Mouse (Mus musculus): Measurements from ENCODE around the gene Uggt2. TPM values are rescaled to one million over a fixed set of nuclear protein-coding genes. Genes with fewer than 3 reads are reported as not detected.
A peak's percentile ranks its signal among the peaks of the same experiment; 100 is the strongest.

Gene Uggt2
- polyA plus RNA-seq, 1 experiment from 2014 or later, result 5.9 TPM

DNA sequence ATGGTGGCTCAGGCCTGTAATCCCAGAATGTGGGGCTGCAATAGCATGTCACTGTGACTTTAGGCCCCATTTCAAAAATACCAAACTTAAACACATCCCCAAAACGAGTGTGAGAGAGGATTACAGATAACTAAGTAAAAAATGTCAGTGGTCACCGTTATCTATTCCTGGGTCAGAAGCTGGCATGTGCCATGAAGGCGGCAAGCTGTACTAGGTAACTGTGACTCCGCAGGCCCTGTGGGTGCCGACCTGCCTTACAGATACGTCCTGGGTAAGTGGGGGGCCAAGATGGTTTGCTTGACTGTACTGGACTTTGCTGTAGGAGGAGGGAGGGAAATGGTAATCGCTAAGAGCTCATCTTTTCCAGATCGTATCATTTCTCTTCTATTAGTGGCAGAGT lies 118.3 kb downstream of the Uggt2 start:
- no peak overlapping the region for H3K4me3 ChIP-seq (ENCODE audit: low read depth, low read length)
- no peak overlapping the region for H3K27ac ChIP-seq (ENCODE audit: low read length)
- peaks cover 22% of the 10 kb centered on the region for H3K36me3 ChIP-seq (ENCODE audit: insufficient read depth, low read length)
- TF ChIP-seq EP300 (IDR thresholded peaks at IDR 0.05) (no peak), CTCF (IDR thresholded peaks at IDR 0.05) (no peak)
- H3K4me1 ChIP-seq (ENCODE audit: insufficient read depth, low read depth, low read length), result no peaks in the 10 kb centered on the region; the same call in 1 of the 2 replicates
- H3K9ac ChIP-seq (replicated peaks; ENCODE audit: low read depth), result no peak overlapping the region
- no peak overlapping the region for H3K4me2 ChIP-seq (replicated peaks; ENCODE audit: low read depth, low read length)
- WGBS, result 82% methylated on average over 8 of the region's 8 CpGs
- H3K27me3 ChIP-seq (replicated peaks; ENCODE audit: insufficient read depth, low read length), result no peaks in the 10 kb centered on the region
- no peaks in the 10 kb centered on the region for H3K9me3 ChIP-seq (ENCODE audit: low read length)
- no peak for DNase-seq (ENCODE audit: low spot score)
- no peak for ATAC-seq

DNA sequence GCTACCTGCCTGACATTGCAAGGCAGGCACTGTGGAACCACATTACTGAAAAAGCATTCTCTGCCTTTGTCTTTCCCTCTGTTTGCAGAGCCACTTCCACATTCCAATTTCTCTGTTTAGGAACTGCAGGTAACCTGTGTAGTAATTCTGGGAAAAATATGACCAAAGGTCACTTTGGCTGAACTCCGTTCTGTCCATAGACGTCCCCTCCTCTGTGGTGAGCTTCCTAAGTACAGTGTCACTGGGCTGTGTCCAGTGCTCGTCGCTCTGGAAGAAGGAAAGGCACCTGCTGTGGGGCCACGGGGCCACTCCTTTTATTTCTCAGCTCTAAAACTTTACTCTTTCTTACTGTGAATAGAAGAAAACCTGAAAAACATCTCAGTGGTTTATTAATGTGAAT lies 118.9 kb downstream of the Uggt2 start:
- DNase-seq (ENCODE audit: low spot score) (no peak), ATAC-seq (no peak)
- Histone ChIP-seq H3K27ac (ENCODE audit: low read length) (peak overlapping the region; percentile 26; the same call in 1 of the 2 replicates), H3K9ac (replicated peaks; ENCODE audit: low read depth) (no peak overlapping the region), H3K4me3 (ENCODE audit: low read depth, low read length) (no peak overlapping the region), H3K9me3 (ENCODE audit: low read length) (no peaks in the 10 kb centered on the region), H3K4me1 (ENCODE audit: insufficient read depth, low read depth, low read length) (no peaks in the 10 kb centered on the region; the same call in 1 of the 2 replicates), H3K4me2 (replicated peaks; ENCODE audit: low read depth, low read length) (no peak overlapping the region), H3K27me3 (replicated peaks; ENCODE audit: insufficient read depth, low read length) (no peaks in the 10 kb centered on the region), H3K36me3 (ENCODE audit: insufficient read depth, low read length) (peaks cover 25% of the 10 kb centered on the region)
- TF ChIP-seq EP300 (IDR thresholded peaks at IDR 0.05) (no peak), CTCF (IDR thresholded peaks at IDR 0.05) (no peak)
- 74% methylated on average over 5 of the region's 5 CpGs for WGBS

DNA sequence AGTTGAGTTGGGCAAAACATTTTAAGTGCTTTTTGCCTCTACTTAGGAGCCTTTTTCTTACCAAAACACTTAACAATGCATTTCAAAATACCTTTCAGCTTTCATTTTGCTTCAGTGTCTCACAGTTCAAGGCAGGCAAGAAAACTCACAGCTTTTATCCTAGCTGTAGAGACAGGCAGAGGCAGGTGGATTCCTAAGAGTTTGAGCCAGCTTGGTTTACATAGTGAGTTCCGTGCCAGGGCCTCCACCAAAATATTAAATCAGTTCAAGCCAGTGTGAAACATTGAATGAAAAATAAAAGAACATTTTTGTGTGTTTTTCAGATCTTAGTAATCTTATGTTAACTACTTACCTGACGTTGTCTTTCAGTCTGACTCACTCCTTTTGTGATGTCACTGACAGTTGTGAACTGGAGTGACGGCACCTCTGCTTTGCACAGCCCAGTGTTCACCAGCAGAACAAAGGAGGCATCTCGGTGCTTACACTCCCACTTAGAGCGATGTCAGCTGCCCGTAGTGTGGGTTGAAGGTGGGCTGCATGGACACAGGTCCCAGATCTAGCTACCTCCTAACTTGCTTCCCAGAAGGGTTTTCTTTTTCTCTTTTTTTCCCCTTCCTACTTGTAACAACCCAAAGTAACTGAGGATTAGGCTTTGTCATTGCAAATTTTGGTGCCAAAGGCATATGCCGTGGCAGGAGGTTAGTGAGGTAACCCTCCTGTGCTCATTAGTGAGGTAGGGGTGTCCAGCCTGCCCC lies 119.5 kb downstream of the Uggt2 start:
- Histone ChIP-seq H3K27me3 (replicated peaks; ENCODE audit: insufficient read depth, low read length) (no peaks in the 10 kb centered on the region), H3K4me1 (ENCODE audit: insufficient read depth, low read depth, low read length) (no peaks in the 10 kb centered on the region; the same call in 1 of the 2 replicates), H3K9me3 (ENCODE audit: low read length) (no peaks in the 10 kb centered on the region), H3K4me2 (replicated peaks; ENCODE audit: low read depth, low read length) (no peak overlapping the region), H3K4me3 (ENCODE audit: low read depth, low read length) (no peak overlapping the region), H3K27ac (ENCODE audit: low read length) (peak overlapping the region; percentile 26; the same call in 1 of the 2 replicates), H3K36me3 (ENCODE audit: insufficient read depth, low read length) (peaks cover 27% of the 10 kb centered on the region), H3K9ac (replicated peaks; ENCODE audit: low read depth) (no peak overlapping the region)
- DNase-seq (ENCODE audit: low spot score), result peak; percentile 13
- no peak for ATAC-seq
- no peak for TF ChIP-seq EP300 (IDR thresholded peaks at IDR 0.05)
- no peak for TF ChIP-seq CTCF (IDR thresholded peaks at IDR 0.05)
- WGBS, result 80% methylated on average over 7 of the region's 7 CpGs

DNA sequence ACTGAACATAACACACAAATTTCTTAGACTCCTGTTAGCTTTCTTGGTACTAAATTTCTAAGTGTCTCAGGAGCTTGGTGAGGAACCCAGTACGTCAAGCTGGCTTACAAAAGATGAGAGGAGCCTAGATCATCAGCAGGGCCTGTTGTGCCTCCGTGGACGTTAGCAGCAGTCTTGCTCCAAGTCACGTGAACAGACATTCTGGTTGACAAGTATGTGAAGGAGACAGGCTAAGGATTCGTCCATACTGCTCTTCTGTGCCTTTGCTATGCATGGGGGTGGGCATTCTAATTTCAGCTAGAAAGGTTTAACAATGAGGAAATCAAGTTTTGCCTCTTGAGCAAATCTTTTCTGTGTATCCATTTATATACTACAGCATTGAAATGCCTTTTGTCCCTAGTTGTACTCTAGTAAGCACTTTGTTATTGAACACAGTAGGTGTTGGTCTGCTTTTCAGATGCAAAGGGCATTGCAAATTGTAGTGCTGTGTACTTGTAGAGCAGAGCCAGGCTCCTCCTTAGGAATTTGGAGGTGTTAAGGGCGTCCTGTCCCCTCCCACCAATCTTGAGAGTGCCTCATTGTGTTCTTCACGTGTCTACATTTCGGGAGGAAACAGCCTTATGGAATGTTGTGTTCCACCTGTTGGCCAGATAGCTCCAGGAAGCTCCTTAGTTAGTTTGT lies 122.0 kb downstream of the Uggt2 start:
- 72% methylated on average over 8 of the region's 8 CpGs for whole genome bisulfite sequencing
- Histone ChIP-seq H3K27me3 (replicated peaks; ENCODE audit: insufficient read depth, low read length) (no peaks in the 10 kb centered on the region), H3K27ac (ENCODE audit: low read length) (no peak overlapping the region), H3K4me1 (ENCODE audit: insufficient read depth, low read depth, low read length) (no peaks in the 10 kb centered on the region), H3K4me2 (replicated peaks; ENCODE audit: low read depth, low read length) (no peak overlapping the region), H3K4me3 (ENCODE audit: low read depth, low read length) (no peak overlapping the region), H3K36me3 (ENCODE audit: insufficient read depth, low read length) (peaks cover 41% of the 10 kb centered on the region), H3K9me3 (ENCODE audit: low read length) (no peaks in the 10 kb centered on the region), H3K9ac (replicated peaks; ENCODE audit: low read depth) (no peak overlapping the region)
- DNase-seq (ENCODE audit: low spot score) (no peak), ATAC-seq (no peak)
- TF ChIP-seq CTCF (IDR thresholded peaks at IDR 0.05) (no peak), EP300 (IDR thresholded peaks at IDR 0.05) (no peak)

DNA sequence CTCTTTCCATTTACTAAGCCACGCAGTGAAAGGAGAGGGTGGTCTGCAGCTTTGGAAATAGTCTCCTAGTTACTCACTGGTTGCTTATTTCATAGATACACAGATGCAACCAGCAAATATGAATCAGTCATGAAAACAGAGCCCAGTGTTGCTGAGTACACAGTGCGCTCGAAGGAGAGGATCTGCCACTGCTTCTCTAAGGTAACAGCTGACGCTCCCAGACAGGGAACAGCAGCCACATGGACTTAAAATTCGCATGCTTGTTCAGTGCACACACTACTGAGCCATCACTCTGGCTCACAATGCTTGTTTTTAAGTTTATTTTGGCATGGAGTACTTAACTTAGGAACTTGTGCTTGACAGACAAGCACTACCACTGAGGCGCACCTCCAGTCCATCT lies 127.0 kb downstream of the Uggt2 start:
- WGBS, result 93% methylated on average over 6 of the region's 6 CpGs
- Histone ChIP-seq H3K4me1 (ENCODE audit: insufficient read depth, low read depth, low read length) (no peaks in the 10 kb centered on the region), H3K27me3 (replicated peaks; ENCODE audit: insufficient read depth, low read length) (no peaks in the 10 kb centered on the region), H3K9me3 (ENCODE audit: low read length) (no peaks in the 10 kb centered on the region), H3K27ac (ENCODE audit: low read length) (no peak overlapping the region), H3K4me2 (replicated peaks; ENCODE audit: low read depth, low read length) (no peak overlapping the region), H3K9ac (replicated peaks; ENCODE audit: low read depth) (no peak overlapping the region), H3K36me3 (ENCODE audit: insufficient read depth, low read length) (peaks cover 30% of the 10 kb centered on the region; the same call in 1 of the 2 replicates), H3K4me3 (ENCODE audit: low read depth, low read length) (no peak overlapping the region)
- DNase-seq (ENCODE audit: low spot score) (no peak), ATAC-seq (no peak)
- TF ChIP-seq EP300 (IDR thresholded peaks at IDR 0.05), result no peak
- no peak for TF ChIP-seq CTCF (IDR thresholded peaks at IDR 0.05)

DNA sequence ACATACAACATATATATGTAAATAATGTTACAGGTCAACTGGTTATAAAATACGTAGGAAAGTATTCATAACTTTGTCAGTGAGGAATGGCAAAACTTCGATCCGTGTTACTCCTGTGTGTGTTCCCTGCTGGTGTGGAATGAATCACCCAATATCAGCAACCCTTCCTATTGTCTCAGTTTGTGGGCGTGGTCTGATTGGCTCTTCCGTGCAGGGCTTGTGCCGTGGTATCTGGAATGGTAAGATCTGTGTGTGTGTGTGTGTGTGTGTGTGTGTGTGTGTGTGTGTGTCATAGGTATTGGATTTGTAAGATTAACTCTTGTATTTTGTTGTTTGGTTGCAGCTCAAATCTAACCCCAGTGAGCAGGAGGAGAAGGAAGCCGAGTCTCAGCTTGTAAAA lies 131.6 kb downstream of the Uggt2 start:
- no peaks in the 10 kb centered on the region for H3K4me1 ChIP-seq (ENCODE audit: insufficient read depth, low read depth, low read length)
- DNase-seq (ENCODE audit: low spot score) (no peak), ATAC-seq (no peak)
- 83% methylated on average over 7 of the region's 7 CpGs for WGBS
- no peak overlapping the region for H3K4me2 ChIP-seq (replicated peaks; ENCODE audit: low read depth, low read length)
- TF ChIP-seq CTCF (IDR thresholded peaks at IDR 0.05) (no peak), EP300 (IDR thresholded peaks at IDR 0.05) (no peak)
- no peaks in the 10 kb centered on the region for H3K9me3 ChIP-seq (ENCODE audit: low read length)
- H3K27ac ChIP-seq (ENCODE audit: low read length), result no peak overlapping the region
- no peak overlapping the region for H3K9ac ChIP-seq (replicated peaks; ENCODE audit: low read depth)
- H3K27me3 ChIP-seq (replicated peaks; ENCODE audit: insufficient read depth, low read length), result no peaks in the 10 kb centered on the region
- H3K36me3 ChIP-seq (ENCODE audit: insufficient read depth, low read length), result peaks cover 13% of the 10 kb centered on the region; the same call in 1 of the 2 replicates
- H3K4me3 ChIP-seq (ENCODE audit: low read depth, low read length), result no peak overlapping the region
